Mouse (Mus musculus): ENCODE results near the gene Sptbn1.

Sptbn1 gene

GRCm38 (mm10) chr11:30267892-30268647 lies at the start of gene Sptbn1:
Gene Sptbn1 (minus strand): TSS chr11:30268175.
- DNase-seq (ENCODE audit: low spot score), result peak; percentile 95

GRCm38 (mm10) chr11:30294279-30294678 lies 26.3 kb upstream of the Sptbn1 start:
- DNase-seq (ENCODE audit: low spot score), result no peak

DNA sequence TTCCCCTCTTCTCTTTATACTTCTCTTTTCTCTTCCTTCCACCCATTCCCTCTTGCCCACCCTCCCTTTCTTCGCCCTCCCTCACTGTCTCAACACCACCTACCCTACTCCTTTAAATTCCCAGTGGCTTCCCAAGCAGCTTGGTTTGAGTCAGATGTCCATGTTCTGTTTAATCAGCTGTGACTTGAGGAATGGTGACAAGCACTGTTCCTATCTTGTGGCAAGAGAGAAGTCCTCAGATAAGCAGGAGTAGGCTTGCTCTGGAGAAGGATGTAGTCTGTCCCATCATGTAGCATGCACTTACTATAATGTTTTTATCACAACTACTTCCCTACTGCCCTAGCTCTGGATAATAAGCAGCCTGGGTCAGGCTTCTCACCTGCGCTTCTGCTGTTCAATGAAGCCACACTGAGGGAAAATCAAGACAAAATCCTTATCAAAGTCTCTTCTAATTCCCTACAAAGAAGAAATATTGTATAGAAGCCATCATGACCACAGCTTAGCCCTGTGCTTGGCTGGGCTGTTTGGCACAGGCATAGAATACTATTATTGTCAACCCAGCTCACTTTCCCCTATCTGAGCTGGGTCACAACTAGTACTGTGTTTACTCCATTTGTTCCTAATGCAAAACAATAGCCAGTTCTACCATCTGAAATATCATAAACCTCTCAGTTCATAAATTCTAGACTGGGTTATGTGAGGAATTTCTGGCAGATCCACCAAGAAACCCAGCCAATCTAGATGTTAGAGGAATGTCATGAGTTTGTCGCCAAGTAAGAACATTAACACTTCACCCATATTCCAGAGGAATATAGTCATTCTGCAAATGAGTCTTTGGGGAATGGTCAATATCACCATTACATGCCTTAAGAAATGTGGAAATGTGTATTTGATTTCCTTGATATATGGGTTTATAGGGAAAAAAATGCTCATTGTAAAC lies 24.5 kb upstream of the Sptbn1 start:
- DNase-seq (ENCODE audit: low spot score), result no peak

DNA sequence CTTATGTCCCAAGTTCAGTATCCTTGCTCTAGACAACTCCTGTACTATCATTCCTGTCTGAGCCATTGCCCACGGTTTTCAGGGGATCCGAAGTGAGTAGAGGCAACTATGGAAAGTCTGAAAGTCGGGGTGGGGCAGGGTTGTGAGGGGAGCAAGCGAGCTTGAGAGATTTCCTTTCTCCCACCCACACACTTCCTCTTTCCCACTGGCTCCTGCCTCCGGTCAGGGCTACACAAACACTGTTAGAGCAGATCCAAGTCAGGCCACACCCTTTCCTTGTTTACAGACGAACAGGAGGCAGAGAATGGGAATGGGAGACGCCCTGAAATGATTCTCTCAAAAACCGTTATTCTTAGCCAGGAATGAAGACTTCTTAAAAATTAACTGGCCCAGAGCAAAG lies 23.2 kb upstream of the Sptbn1 start:
- peak; percentile 47 for DNase-seq (ENCODE audit: low spot score)

DNA sequence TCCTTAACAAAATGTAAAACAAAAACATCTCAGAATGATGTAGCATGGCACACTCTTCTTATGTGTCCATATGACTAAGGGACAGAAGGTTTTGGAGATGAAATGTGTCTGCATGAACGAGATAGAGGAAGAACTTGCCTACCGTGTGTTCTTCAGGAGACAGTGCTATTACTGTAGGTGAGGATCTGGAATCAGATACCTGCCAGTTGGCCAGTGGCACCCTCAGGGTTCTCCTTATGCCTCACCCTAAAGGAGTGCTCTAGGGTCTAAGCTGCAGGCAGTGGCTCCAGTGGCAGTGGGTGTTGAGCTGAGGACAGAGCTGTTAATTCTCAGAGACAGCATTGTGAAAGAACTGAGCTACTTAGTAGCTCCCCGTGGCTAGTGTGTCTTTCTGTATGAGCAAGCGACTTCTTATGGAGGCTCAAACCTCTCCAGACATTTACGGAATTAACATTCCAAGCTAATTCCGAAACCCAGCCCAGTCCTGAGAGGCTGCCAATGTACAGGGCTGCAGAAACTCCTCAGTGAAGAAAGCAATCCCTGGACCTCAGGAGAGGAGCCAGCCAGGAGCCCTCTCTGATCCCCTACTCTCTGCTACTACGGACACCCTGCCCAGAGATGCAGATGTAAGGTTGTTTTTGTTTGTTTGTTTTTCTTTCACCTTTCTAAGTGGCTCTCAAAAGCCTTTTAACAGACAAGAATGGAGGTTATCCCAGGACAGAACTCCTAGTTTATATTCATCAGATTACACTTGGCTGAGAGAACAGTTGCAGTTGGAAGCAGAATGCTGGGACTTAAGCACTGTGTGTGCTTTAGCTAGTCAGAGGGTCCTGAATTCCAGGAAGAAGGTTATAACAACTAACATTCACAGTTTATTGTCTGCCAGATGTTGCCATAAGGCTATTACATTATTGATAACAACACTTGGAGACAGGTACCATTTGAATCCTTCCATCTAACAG lies 21.8 kb upstream of the Sptbn1 start:
- DNase-seq (ENCODE audit: low spot score), result no peak

DNA sequence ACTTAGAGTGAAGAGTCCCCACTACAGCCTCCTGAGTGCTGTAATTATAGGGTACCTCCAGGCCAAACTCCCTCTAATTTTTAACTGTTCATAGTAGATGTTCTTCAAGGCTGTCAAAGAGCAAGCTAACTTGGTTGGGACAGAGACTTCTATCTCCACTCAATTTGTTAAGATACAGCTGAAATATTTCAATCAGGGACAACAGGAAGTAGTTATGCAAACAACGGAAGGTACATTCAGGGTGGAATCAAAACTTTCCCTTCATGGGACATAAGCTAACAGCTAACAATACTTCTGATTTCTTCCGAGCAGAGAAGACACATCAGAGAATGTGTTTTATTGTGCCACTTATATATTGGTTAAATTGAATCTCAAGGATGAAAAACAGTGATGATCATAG lies 20.1 kb upstream of the Sptbn1 start:
- no peak for DNase-seq (ENCODE audit: low spot score)

DNA sequence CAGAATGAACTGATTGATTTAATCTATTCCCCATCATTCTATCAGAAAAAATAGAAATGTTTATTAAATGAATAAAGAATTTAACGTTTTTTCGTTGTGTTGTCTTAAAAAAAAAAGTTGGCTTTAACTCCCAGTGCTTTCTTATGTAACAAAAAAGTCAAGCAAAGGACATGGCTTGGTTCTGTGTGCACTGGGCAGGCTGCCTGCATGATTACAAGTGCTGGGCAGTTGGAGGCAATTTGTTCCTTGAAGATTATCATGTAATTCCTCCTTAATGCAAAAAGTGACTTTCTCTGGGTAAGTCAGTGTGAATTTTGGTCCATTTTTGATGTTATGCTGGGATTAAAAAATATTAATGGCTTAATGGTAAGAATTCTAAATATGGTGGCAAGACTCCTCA lies 15.7 kb upstream of the Sptbn1 start:
- no peak for DNase-seq (ENCODE audit: low spot score)

DNA sequence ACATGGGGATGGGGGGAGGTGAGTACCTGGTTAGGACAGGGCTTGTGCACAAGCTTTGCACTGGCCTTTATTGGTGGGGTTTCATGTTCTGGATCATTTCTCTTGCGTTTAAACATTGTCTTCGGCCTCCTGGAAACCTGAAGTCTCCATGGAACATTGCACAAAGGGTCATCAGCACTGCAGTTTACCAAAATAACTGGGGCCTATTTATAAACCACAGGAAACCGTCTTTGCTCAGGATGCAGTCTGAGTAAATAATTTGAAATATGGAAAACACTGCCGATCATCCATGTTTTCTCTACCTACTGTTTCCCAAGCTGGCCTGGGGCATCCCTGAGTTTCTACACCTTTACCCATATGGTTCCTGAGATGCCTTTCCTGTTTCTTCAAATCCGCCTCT lies 13.1 kb upstream of the Sptbn1 start:
- no peak for DNase-seq (ENCODE audit: low spot score)

DNA sequence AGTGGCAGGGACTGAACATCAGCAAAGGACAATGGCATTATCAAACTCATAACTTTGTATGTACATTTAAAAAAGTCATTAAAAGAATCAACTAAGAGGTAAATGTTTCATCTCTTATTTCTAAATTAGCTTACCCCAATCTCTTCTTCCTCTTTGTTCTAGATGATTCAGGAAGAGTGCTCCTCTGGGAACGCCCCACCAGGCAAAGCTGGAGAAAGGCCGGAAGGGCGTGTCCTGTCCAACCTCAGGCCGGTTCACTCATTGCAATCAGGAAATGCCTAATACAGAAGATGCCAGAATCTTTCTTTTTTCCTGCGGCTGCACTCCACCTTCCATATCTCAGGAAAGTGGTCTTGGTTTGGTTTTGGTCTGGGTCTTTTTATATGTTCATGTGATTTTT lies 11.3 kb upstream of the Sptbn1 start:
- DNase-seq (ENCODE audit: low spot score), result no peak

DNA sequence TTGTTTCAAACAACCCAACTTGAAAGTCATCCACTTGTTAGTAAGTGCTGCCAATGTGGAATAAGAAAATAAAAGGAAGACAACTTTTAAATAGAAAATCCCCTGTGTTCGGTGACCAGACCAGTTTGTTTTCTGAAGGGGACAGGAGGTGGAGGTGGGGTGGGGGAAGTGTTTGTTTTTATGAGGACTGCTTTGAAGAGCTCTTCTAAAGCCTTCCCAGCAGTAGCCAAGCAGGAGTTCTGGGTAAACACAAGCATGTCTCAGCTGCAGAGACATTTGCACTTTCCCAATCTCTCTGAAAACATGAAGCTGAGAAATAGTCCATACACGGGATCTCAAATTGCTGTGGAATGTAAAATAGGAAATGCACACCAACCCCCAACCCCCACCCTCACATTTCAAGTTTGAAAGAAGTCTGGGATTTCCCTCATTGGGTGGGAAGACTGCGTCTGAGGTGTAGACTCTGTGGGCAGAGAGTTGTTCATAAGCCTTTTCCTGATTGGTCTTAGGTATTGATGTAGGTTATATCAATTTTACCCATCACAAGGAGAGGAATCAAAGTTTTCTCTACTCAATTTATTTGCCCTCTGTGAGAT lies 7.6 kb upstream of the Sptbn1 start:
- no peak for DNase-seq (ENCODE audit: low spot score)

DNA sequence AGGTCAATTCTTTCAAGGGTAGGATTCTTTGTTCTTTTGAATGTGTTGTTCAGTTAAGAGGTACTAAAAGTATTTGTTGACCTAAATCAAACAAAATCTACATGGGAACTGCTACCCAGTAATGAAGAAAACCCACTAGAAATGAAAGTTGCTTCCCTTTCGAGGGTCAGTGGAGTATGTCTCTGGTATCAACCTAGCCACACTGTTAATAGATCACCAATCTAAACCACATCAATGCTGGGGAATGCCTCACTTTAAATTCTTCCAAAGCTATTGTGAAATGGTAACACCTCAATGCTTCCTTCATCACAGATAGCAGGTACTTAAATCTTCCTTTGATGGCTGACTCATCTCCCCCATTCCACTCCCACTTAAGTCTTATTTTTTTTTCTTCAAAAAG lies 1.5 kb upstream of the Sptbn1 start:
- no peak for DNase-seq (ENCODE audit: low spot score)

GRCm38 (mm10) chr11:30268648-30269375 lies 837 bp upstream of the Sptbn1 start:
- peak; percentile 89 for DNase-seq (ENCODE audit: low spot score)

- peak; percentile 84 for DNase-seq (ENCODE audit: low spot score)
Measured at GRCm38 (mm10) chr11:30267036-30267891, 711 bp downstream of the Sptbn1 start.

DNA sequence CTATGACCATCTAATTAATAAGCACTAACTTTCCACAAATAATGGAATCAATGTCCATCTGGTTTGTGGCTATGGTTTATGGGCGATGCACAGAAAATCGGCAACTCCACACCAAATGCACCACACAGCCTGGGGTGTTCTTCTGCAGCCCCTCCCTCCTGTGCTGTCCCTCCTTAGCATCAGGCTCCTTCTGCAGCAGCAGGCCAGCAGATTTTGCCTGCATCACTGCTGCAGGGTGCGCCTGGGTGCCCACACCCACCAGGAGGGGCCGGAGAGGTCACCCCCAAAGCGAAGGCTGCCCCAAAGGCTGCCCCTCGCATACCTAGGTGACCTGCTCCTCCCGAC lies 1.3 kb downstream of the Sptbn1 start:
- DNase-seq (ENCODE audit: low spot score), result no peak

DNA sequence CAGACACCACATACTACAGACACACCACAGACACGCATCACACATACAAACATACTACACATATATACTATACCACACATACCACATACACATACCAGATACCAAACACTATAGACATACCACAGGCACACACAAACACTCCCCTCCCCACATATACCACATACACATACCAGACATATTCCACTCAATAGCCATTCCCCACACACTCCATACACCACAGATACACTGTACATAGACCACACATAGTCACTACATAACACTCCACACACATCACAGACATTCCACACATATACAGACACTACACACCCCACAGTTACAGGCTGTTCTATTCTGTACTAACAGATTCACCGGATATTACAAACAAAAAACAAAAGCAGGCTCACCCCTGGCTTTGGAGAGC lies 2.3 kb downstream of the Sptbn1 start:
- DNase-seq (ENCODE audit: low spot score), result no peak

GRCm38 (mm10) chr11:30263627-30264026 lies 4.3 kb downstream of the Sptbn1 start:
- DNase-seq (ENCODE audit: low spot score), result no peak

- DNase-seq (ENCODE audit: low spot score), result peak; percentile 52
Measured at GRCm38 (mm10) chr11:30258739-30259350, 9.1 kb downstream of the Sptbn1 start.

DNA sequence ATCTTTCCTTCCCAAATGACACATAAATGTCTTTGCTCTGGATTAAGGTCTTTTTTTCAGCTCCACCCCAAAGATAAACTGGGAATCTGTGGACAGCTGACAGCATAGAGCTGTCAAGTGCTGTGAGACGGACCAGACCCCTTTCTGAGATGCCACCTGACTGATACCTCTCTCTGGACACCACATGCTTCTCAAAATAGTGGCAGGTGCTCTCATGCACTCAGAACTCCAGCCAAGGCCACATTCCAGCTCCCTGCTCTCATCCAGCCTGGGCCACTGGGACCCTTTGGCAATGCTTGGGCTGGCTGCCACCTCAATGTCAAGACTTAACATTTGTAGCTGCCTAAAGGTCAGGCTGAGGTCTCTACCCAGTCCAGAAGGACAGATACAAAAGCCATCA lies 10.2 kb downstream of the Sptbn1 start:
- DNase-seq (ENCODE audit: low spot score), result no peak

DNA sequence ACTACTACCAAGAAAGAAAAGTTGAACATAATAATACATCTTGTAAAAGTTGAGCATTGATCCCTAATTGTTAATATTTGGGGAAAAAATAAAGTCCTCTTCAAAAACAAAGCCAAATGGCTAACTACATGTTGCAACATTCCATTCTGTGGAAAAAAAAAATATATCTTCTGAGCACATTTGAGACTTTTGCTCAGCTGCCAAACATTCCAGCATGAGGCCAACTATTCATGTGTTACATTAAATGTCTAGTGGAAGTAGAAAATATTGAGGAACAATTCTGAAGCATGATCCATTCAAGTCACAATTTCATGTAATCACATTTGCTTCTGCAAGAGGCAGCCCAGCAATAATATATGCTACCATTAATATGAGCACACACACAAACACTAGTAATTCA lies 10.9 kb downstream of the Sptbn1 start:
- DNase-seq (ENCODE audit: low spot score), result no peak

DNA sequence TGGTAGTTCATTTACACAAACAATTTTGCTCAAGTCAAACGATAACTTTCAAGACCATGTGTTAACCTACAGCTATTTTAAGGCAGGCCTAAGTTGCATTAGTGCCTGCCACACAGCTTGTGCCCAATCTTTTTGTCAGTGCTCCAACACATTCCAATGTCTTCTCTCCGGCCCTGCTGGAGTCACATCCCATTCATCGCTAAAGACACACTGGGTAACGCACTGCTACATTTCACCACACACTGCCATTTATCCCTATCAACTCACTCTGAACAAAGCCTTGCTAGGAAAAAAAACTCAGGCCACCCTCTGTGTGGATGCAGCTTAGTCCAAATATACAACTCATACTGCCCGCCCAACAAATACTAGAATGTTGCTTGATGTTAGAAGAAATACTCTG lies 11.5 kb downstream of the Sptbn1 start:
- no peak for DNase-seq (ENCODE audit: low spot score)

All from MN1 (cell line).